Mouse (Mus musculus) limb, embryonic 13.5 days (tissue): ENCODE results near the gene Reep6. TPM values are rescaled to one million over a fixed set of nuclear protein-coding genes. Genes with fewer than 3 reads are reported as not detected.

ENCODE experiments used
- ATAC-seq: fragments of 200-750 bp; cut with Nextera tagmentation; 2 replicates; pipeline ENCODE4 v1.8.0; 2017; ENCODE audit warnings: low read depth, moderate number of reproducible peaks, moderate TSS enrichment; ENCODE audit not compliant: low FRiP score
- H3K27ac ChIP-seq: fragments of 300-500 bp; sonication (generic); 2 replicates; pipeline ENCODE4 v1.5.1; 2015; ENCODE audit warnings: inconsistent platforms, mild to moderate bottlenecking, moderate library complexity
- H3K27me3 ChIP-seq: fragments of 300-500 bp; sonication (generic); 2 replicates; pipeline ENCODE4 v1.6.1; 2015; ENCODE audit warnings: mild to moderate bottlenecking, inconsistent platforms
- H3K36me3 ChIP-seq: fragments of 300-500 bp; sonication (generic); 2 replicates; pipeline ENCODE4 v1.6.1; 2015; ENCODE audit warnings: inconsistent platforms, mild to moderate bottlenecking, moderate library complexity
- H3K4me1 ChIP-seq: fragments of 300-500 bp; sonication (generic); 2 replicates; pipeline ENCODE4 v1.6.1; 2015; ENCODE audit warnings: inconsistent platforms
- H3K4me2 ChIP-seq: fragments of 300-500 bp; sonication (generic); replicated peaks from 2 replicates; pipeline ENCODE4 v1.6.1; 2015; ENCODE audit warnings: inconsistent platforms, mild to moderate bottlenecking, moderate library complexity
- H3K4me3 ChIP-seq: fragments of 300-500 bp; sonication (generic); 2 replicates; pipeline ENCODE4 v1.5.1; 2015; ENCODE audit warnings: moderate library complexity, mild to moderate bottlenecking, inconsistent platforms
- H3K9ac ChIP-seq: fragments of 300-500 bp; sonication (generic); 2 replicates; pipeline ENCODE4 v1.6.1; 2015; ENCODE audit warnings: mild to moderate bottlenecking, inconsistent platforms
- H3K9me3 ChIP-seq: fragments of 300-500 bp; sonication (generic); 2 replicates; pipeline ENCODE4 v1.6.1; 2016; ENCODE audit warnings: inconsistent platforms
- WGBS: fragments of 180-500 bp; shearing (Covaris S2); methylation state at CpG from one replicate; pipeline ENCODE4 v1.1.7; 2015; 5-methylcytosine and 5-hydroxymethylcytosine counted together
- polyA plus RNA-seq: library from polyadenylated mRNA; unstranded; fragments of >200 nt; fragmentation: Nextera tagmentation; extraction: Ambion mirVana; gene quantifications from 2 replicates; pipeline ENCODE4 v1.2.1, GENCODE M21; 2015

Reep6 gene
- polyA plus RNA-seq, 1 experiment from 2014 or later = 6.3 TPM

DNA sequence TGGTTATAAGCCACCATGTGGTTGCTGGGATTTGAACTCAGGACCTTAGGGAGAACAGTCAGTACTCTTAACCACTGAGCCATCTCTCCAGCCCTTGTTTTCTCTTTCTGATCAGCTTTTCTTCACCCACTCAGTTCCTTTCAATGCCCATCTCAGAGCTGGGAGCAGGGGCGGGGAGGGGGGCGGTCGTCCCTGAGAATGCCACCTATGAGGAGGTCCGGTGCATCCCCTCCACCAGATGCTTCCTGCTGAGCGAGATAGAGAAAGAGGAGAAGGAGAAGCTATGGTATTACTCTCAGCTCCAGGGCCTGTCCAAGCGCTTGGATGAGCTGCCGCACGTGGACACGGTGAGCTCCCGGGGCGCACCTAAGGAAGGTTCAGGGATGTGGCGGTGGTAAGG, 25.3 kb upstream of the Reep6 start:
- Histone ChIP-seq H3K9me3 (no peaks in the 10 kb centered on the region), H3K4me3 (peak overlapping the region; percentile 12; the same call in 1 of the 2 replicates), H3K27ac (no peak overlapping the region), H3K36me3 (no peaks in the 10 kb centered on the region; the same call in none of the 2 replicates), H3K9ac (no peak overlapping the region), H3K4me1 (peaks cover 8% of the 10 kb centered on the region; the same call in 1 of the 2 replicates), H3K27me3 (peaks cover 95% of the 10 kb centered on the region), H3K4me2 (peak overlapping the region; percentile 35; the same call in 1 of the 2 replicates)
- WGBS = 18% methylated on average over 12 of the region's 12 CpGs
- ATAC-seq = no peak

GRCm38 (mm10) chr10:80304862-80305261, 24.9 kb upstream of the Reep6 start:
- 12% methylated on average over 25 of the region's 25 CpGs for WGBS

GRCm38 (mm10) chr10:80311560-80311959, 18.2 kb upstream of the Reep6 start:
- H3K4me1 ChIP-seq = no peaks in the 10 kb centered on the region
- H3K27ac ChIP-seq = no peak overlapping the region
- no peak overlapping the region for H3K9ac ChIP-seq
- H3K4me2 ChIP-seq = no peak overlapping the region
- H3K9me3 ChIP-seq = no peaks in the 10 kb centered on the region
- 87% methylated on average over 16 of the region's 16 CpGs for WGBS
- H3K27me3 ChIP-seq = peaks cover 95% of the 10 kb centered on the region
- H3K4me3 ChIP-seq = no peak overlapping the region
- H3K36me3 ChIP-seq = no peaks in the 10 kb centered on the region; the same call in none of the 2 replicates
- ATAC-seq = no peak

More at GRCm38 (mm10) chr10:80304862-80305261, 24.9 kb upstream of the Reep6 start:
- Histone ChIP-seq H3K36me3 (no peaks in the 10 kb centered on the region; the same call in none of the 2 replicates), H3K4me2 (peak overlapping the region; percentile 35; the same call in 1 of the 2 replicates), H3K9ac (no peak overlapping the region), H3K9me3 (no peaks in the 10 kb centered on the region), H3K27ac (no peak overlapping the region), H3K27me3 (peaks cover 94% of the 10 kb centered on the region), H3K4me1 (peaks cover 6% of the 10 kb centered on the region; the same call in 1 of the 2 replicates), H3K4me3 (peak overlapping the region; percentile 12; the same call in 1 of the 2 replicates)
- no peak for ATAC-seq

- ATAC-seq = no peak
- Histone ChIP-seq H3K4me2 (no peak overlapping the region), H3K27ac (no peak overlapping the region), H3K9ac (0 out of 2 replicates have a peak overlapping the region, but pooled peaks have one; percentile 35), H3K4me1 (no peaks in the 10 kb centered on the region), H3K9me3 (no peaks in the 10 kb centered on the region), H3K27me3 (peaks cover 95% of the 10 kb centered on the region), H3K36me3 (peaks cover 7% of the 10 kb centered on the region), H3K4me3 (no peak overlapping the region)
- WGBS = 64% methylated on average over 54 of the region's 54 CpGs
These were observed 16.9 kb upstream of the Reep6 start for GRCm38 (mm10) chr10:80312586-80313504.

DNA sequence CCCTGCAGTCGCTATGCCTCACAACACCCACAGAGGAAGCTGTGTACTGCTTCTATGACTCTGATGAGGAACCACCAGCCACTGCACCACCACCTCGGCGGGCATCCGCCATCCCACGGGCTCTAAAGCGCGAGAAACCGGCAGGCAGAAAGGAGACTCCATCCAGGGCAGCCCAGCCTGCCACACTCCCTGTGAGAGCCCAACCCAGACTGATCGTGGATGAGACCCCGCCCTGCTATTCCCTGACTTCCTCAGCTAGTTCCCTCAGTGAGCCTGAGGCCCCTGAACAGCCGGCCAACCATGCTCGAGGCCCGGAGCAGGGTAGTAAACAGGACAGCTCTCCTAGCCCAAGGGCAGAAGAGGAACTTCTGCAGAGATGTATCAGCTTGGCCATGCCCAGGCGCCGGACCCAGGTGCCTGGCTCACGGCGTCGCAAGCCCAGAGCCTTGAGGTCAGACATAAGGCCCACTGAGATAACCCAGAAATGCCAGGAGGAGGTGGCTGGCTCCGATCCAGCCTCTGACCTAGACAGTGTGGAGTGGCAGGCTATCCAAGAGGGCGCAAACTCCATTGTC, 16.0 kb upstream of the Reep6 start:
- H3K27me3 ChIP-seq = peaks cover 91% of the 10 kb centered on the region
- no peak for ATAC-seq
- peaks cover 14% of the 10 kb centered on the region for H3K36me3 ChIP-seq
- WGBS = 43% methylated on average over 20 of the region's 20 CpGs
- no peaks in the 10 kb centered on the region for H3K9me3 ChIP-seq
- H3K4me3 ChIP-seq = no peak overlapping the region
- H3K27ac ChIP-seq = no peak overlapping the region
- H3K4me2 ChIP-seq = no peak overlapping the region
- H3K9ac ChIP-seq = peak overlapping the region; percentile 35; the same call in 1 of the 2 replicates
- peaks cover under 1% of the 10 kb centered on the region; the same call in 1 of the 2 replicates for H3K4me1 ChIP-seq

GRCm38 (mm10) chr10:80314494-80315001, 15.2 kb upstream of the Reep6 start:
- no peak overlapping the region for H3K27ac ChIP-seq
- 0 out of 2 replicates have a peak overlapping the region, but pooled peaks have one; percentile 2 for H3K4me3 ChIP-seq
- 0 out of 2 replicates have a peak overlapping the region, but pooled peaks have one; percentile 31 for H3K9ac ChIP-seq
- ATAC-seq = no peak
- peaks cover 19% of the 10 kb centered on the region for H3K36me3 ChIP-seq
- peaks cover 83% of the 10 kb centered on the region for H3K27me3 ChIP-seq
- no peaks in the 10 kb centered on the region for H3K9me3 ChIP-seq
- H3K4me2 ChIP-seq = no peak overlapping the region
- WGBS = 47% methylated on average over 16 of the region's 16 CpGs
- peaks cover 9% of the 10 kb centered on the region for H3K4me1 ChIP-seq

DNA sequence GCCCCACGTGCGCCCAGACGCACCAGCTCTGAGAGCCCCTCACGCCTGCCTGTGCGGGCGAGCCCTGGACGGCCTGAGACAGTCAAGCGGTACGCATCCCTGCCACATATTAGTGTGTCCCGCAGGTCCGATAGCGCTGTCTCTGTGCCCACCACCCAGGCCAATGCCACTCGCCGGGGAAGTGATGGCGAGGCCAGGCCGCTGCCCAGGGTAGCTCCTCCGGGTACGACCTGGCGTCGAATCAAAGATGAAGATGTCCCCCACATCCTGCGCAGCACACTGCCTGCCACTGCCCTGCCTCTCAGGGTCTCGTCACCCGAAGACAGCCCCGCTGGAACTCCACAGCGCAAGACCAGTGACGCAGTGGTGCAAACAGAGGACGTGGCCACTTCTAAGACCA, 14.4 kb upstream of the Reep6 start:
- 44% methylated on average over 27 of the region's 27 CpGs for WGBS
- H3K9ac ChIP-seq = 0 out of 2 replicates have a peak overlapping the region, but pooled peaks have one; percentile 31
- peaks cover 13% of the 10 kb centered on the region for H3K4me1 ChIP-seq
- H3K9me3 ChIP-seq = no peaks in the 10 kb centered on the region
- no peak overlapping the region for H3K4me2 ChIP-seq
- H3K27me3 ChIP-seq = peaks cover 76% of the 10 kb centered on the region
- H3K36me3 ChIP-seq = peaks cover 19% of the 10 kb centered on the region
- ATAC-seq = no peak
- no peak overlapping the region for H3K4me3 ChIP-seq
- H3K27ac ChIP-seq = no peak overlapping the region

GRCm38 (mm10) chr10:80316359-80316781, 13.4 kb upstream of the Reep6 start:
- no peak overlapping the region for H3K4me3 ChIP-seq
- 19% methylated on average over 11 of the region's 11 CpGs for WGBS

DNA sequence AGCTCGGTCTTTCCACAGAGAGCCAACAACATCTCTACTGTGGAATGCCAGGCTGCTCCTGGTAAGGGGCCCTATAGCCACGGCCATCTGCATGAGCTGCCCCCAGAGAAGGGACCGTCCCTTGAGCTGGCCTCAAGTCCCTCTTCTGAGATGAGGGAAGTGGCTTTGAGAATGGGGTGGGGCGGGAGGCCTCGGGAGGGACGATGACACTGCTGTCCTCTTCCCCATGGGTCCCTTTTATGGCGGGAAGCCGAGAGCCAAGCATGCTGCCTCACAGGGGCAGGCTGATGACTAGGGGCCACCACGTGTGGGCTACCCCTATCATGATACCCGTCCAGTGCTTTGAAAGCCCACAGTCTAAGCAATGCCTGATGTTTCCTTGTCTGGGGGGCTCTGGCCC, 12.7 kb upstream of the Reep6 start:
- Histone ChIP-seq H3K4me2 (no peak overlapping the region), H3K9ac (0 out of 2 replicates have a peak overlapping the region, but pooled peaks have one; percentile 31), H3K27me3 (peaks cover 60% of the 10 kb centered on the region), H3K9me3 (no peaks in the 10 kb centered on the region), H3K4me1 (peaks cover 20% of the 10 kb centered on the region), H3K36me3 (peaks cover 19% of the 10 kb centered on the region), H3K4me3 (no peak overlapping the region), H3K27ac (no peak overlapping the region)
- no peak for ATAC-seq
- WGBS = 52% methylated on average over 10 of the region's 10 CpGs

More at GRCm38 (mm10) chr10:80316359-80316781, 13.4 kb upstream of the Reep6 start:
- Histone ChIP-seq H3K9me3 (no peaks in the 10 kb centered on the region), H3K9ac (no peak overlapping the region; the same call in 1 of the 2 replicates), H3K27ac (no peak overlapping the region), H3K27me3 (peaks cover 66% of the 10 kb centered on the region), H3K4me1 (peaks cover 15% of the 10 kb centered on the region), H3K4me2 (no peak overlapping the region), H3K36me3 (peaks cover 19% of the 10 kb centered on the region)
- ATAC-seq = no peak

GRCm38 (mm10) chr10:80320340-80320760, 9.4 kb upstream of the Reep6 start, which contains the start of gene 2310011J03Rik:
Gene 2310011J03Rik (minus strand): TSS chr10:80320537.
- ATAC-seq = peak; percentile 57; the same call in 1 of the 2 replicates
- H3K27ac ChIP-seq = peak within 1 kb of the TSS; percentile 55
- H3K27me3 ChIP-seq = peaks cover 26% of the 10 kb centered on the region
- peaks cover 39% of the 10 kb centered on the region for H3K4me1 ChIP-seq
- under 1% methylated on average over 34 of the region's 34 CpGs for WGBS
- peak within 1 kb of the TSS; percentile 86 for H3K4me3 ChIP-seq
- peaks cover 19% of the 10 kb centered on the region for H3K36me3 ChIP-seq
- no peaks in the 10 kb centered on the region for H3K9me3 ChIP-seq
- peak within 1 kb of the TSS; percentile 82 for H3K9ac ChIP-seq
- H3K4me2 ChIP-seq = peak within 1 kb of the TSS; percentile 93

DNA sequence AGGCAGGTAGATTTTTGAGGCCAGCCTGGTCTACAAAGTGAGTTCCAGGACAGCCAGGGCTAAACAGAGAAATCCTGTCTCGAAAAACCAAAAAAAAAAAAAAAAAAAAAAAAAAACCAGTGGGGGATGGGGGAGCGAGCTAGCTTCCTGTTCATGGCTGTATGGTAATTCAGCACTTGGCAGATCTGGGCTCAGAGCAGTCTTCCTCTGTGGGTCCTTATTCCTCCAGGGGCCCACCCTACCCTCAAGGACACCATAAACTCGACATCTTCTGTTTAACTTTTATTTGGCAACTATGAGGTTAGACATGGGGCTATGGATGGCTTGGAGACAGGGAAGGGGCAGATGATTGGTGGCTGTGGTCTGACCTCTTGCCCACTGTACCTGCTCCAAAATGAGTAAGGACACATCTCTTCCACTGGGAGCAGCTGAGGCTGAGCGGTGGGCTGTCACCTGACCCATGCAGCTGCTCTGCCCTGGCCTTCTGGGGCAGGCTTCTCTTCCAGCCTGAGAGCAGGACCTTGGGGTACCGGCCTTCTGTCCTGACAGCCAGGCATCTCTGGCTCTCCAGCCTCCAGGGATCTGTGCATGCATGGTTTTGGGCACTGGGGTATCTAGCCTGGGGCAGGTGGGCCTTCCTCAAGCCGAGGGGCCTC, 8.6 kb upstream of the Reep6 start:
- Histone ChIP-seq H3K27me3 (peaks cover 18% of the 10 kb centered on the region), H3K4me3 (peak overlapping the region; percentile 86; the same call in 1 of the 2 replicates), H3K9ac (no peak overlapping the region), H3K4me1 (peaks cover 39% of the 10 kb centered on the region), H3K36me3 (peaks cover 19% of the 10 kb centered on the region), H3K4me2 (peak overlapping the region; percentile 19; the same call in 1 of the 2 replicates), H3K9me3 (no peaks in the 10 kb centered on the region), H3K27ac (no peak overlapping the region)
- 75% methylated on average over 6 of the region's 6 CpGs for WGBS
- ATAC-seq = no peak
